Mouse (Mus musculus) G1E (cell line): ENCODE measurements around the gene Gm12166.

Experiments used
- CTCF ChIP-seq: IDR thresholded peaks from 2 replicates; pipeline ENCODE4 v1.5.1; 2012; ENCODE audit warnings: low read depth, low read length, inconsistent platforms, mixed read lengths
- TAL1 ChIP-seq: conservative IDR thresholded peaks from 2 replicates; pipeline ENCODE4 v1.6.1; 2012; ENCODE audit warnings: low read depth, low read length, inconsistent platforms, mixed read lengths

DNA sequence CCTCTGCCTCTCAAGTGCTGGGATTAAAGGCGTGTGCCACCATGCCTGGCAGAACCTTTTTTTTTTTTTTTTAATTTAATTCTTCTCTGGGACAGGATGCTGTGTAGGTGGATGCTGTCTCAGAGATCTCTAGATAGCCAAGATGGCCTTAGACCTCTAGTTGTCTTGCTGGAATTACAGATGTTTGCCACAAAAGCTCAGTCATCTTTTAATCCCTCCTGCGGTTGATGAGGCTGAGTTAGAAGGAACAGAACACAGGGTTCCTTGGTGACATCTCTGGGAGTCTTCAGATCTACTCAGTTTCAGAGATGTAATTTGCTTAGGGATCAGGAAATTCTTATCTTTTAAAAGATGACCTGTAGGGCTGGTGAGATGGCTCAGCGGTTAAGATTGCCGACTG is 6.8 kb upstream of the Gm12166 start:
- TF ChIP-seq CTCF, result no peak
- TF ChIP-seq TAL1, result no peak
